Mouse (Mus musculus) cortical plate, adult 2 months (tissue): Measurements from ENCODE around the gene Prepl.

ENCODE experiments used
- CTCF ChIP-seq: fragments of 200-500 bp; IDR thresholded peaks from 2 replicates; pipeline ENCODE4 v1.5.1; 2011; ENCODE audit warnings: mild to moderate bottlenecking, control low read depth, low read length; ENCODE audit not compliant: insufficient read depth; ENCODE audit errors: extremely low read depth
- POLR2A ChIP-seq: fragments of 200-500 bp; IDR thresholded peaks from 2 replicates; pipeline ENCODE4 v1.6.1; 2011; ENCODE audit warnings: mild to moderate bottlenecking, low read length, control low read depth; ENCODE audit not compliant: insufficient read depth; ENCODE audit errors: extremely low read depth

DNA sequence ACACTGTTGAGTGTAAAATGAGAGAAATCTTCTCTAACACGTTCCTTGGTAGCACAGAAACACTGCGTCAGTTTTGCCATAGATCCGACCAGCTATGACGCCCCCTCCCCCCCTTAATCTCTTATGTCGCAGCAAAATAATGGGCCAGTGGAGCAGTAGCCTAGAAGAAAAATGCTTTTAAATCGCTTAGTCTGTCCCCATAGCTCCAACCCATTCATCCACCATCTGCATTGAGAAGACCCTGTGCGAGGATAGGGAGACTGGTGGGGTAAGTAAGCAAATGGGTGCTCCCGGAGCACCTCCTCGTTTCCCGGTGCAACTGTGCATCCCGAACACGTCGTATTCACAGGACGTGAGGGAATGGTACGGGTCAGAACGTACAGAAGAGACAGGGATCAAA is 420 bp downstream of the Prepl start:
- TF ChIP-seq CTCF (no peak), POLR2A (no peak)
